Mouse (Mus musculus) forebrain, embryonic 12.5 days (tissue): ENCODE measurements at regions not wholly inside any gene's neighbourhood (a gene's known extent, or its start where the extent isn't known, plus 50 kb on each side); places are given as distances from the start of the nearest gene placed in this dataset.

Experiments used
- ATAC-seq: fragments of 200-750 bp; cut with Nextera tagmentation; 2 replicates; pipeline ENCODE4 v1.8.0; 2017; ENCODE audit warnings: moderate TSS enrichment; ENCODE audit not compliant: low FRiP score
- H3K27ac ChIP-seq: fragments of 300-500 bp; sonication (generic); 2 replicates; pipeline ENCODE4 v1.5.1; 2016; ENCODE audit warnings: mild to moderate bottlenecking
- H3K27me3 ChIP-seq: fragments of 300-500 bp; sonication (generic); 2 replicates; pipeline ENCODE4 v1.6.1; 2016; ENCODE audit warnings: mild to moderate bottlenecking
- H3K36me3 ChIP-seq: fragments of 300-500 bp; sonication (generic); replicated peaks from 2 replicates; pipeline ENCODE4 v1.6.1; 2016; ENCODE audit warnings: mild to moderate bottlenecking
- H3K4me1 ChIP-seq: fragments of 300-500 bp; sonication (generic); 2 replicates; pipeline ENCODE4 v1.6.1; 2016
- H3K4me2 ChIP-seq: fragments of 300-500 bp; sonication (generic); 2 replicates; pipeline ENCODE4 v1.6.1; 2016; ENCODE audit warnings: mild to moderate bottlenecking, moderate library complexity
- H3K4me3 ChIP-seq: fragments of 300-500 bp; sonication (generic); replicated peaks from 2 replicates; pipeline ENCODE4 v1.5.1; 2016; ENCODE audit warnings: mild to moderate bottlenecking
- H3K9ac ChIP-seq: fragments of 300-500 bp; sonication (generic); 2 replicates; pipeline ENCODE4 v1.6.1; 2016; ENCODE audit warnings: mild to moderate bottlenecking
- H3K9me3 ChIP-seq: fragments of 300-500 bp; sonication (generic); 2 replicates; pipeline ENCODE4 v1.6.1; 2016
- WGBS: fragments of 180-500 bp; shearing (Covaris S2); methylation state at CpG from one replicate; pipeline ENCODE4 v1.1.7; 2016; 5-methylcytosine and 5-hydroxymethylcytosine counted together

DNA sequence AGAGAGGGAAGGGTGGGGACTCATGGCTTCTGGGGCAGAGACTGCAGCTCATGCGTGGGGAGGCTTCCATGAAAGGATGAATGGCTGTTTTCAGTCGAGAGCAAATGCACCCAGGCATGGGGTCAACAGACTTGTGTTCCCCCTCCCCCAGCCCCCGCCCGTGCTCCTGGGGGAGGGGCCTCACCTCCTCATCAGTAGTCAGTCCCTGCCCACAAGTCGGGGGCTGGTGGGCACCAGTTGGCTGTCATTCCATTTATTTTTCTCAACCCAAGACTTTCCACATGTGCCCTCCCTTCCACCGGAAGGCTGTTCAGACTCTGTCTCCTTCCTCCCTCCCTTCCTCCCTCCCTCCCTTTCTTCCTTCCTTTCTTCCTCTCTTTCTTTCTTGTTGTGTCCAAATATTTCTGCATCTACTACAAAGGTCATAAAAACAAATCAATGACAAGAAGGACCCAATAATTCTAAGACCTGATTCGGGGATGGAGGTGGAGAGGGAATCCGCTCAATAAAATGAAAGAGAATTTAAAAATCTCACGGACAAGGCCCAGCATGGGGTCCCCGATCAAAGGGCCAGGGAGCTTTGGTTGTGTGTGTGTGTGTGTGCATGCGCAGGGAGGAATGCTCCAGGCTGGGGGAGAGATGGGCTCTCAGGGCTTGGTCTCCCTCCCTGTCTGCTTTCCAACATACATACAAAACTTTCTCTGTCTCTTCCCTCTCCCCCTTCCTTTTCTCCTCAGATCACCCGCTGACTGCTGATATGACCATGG is 57.7 kb downstream of the Rpl14 start:
- Histone ChIP-seq H3K36me3 (no peaks in the 10 kb centered on the region), H3K4me1 (peaks cover 19% of the 10 kb centered on the region), H3K27ac (no peak overlapping the region), H3K27me3 (no peaks in the 10 kb centered on the region), H3K9me3 (peaks cover 8% of the 10 kb centered on the region; the same call in 1 of the 2 replicates), H3K4me2 (no peak overlapping the region), H3K4me3 (no peak overlapping the region), H3K9ac (no peak overlapping the region)
- 45% methylated on average over 11 of the region's 12 CpGs for WGBS
- ATAC-seq = no peak

- no peak overlapping the region for H3K27ac ChIP-seq
- no peak overlapping the region for H3K4me3 ChIP-seq
- H3K27me3 ChIP-seq = no peaks in the 10 kb centered on the region
- peaks cover 19% of the 10 kb centered on the region for H3K4me1 ChIP-seq
- no peak overlapping the region for H3K4me2 ChIP-seq
- H3K36me3 ChIP-seq = no peaks in the 10 kb centered on the region
- no peak overlapping the region for H3K9ac ChIP-seq
- H3K9me3 ChIP-seq = 0 out of 2 replicates have a peak, but pooled peaks cover 2% of the 10 kb centered on the region
- 82% methylated on average over 11 of the region's 11 CpGs for WGBS
- ATAC-seq = no peak
These were observed 58.4 kb downstream of the Rpl14 start for GRCm38 (mm10) chr9:120629609-120630008.

- 83% methylated on average over 10 of the region's 10 CpGs for WGBS
- Histone ChIP-seq H3K27ac (no peak overlapping the region), H3K4me1 (peaks cover 19% of the 10 kb centered on the region), H3K9me3 (no peaks in the 10 kb centered on the region), H3K36me3 (no peaks in the 10 kb centered on the region), H3K4me2 (no peak overlapping the region), H3K9ac (no peak overlapping the region), H3K4me3 (no peak overlapping the region), H3K27me3 (no peaks in the 10 kb centered on the region)
- ATAC-seq = no peak
These were observed 61.6 kb downstream of the Rpl14 start for GRCm38 (mm10) chr9:120632821-120633220.

DNA sequence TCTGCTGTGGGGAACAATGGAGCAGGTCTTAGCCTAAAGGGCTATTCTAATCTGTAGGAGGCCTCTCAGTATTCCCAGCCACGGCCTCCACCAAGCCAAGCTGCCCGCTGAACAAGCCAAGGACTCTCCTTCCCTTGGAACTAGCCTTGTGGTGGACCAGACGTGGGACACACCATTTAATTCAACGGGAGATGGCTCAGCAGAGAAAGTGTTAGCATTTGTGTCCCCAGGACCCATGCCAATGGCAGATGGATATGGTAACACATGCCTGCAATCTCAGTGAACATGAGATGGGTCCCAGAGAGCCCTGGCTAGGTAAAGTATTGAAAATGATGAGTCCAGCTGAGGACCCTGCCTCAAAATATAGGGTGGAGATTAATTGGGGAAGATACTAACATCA is 71.4 kb downstream of the Rpl14 start:
- Histone ChIP-seq H3K27ac (no peak overlapping the region), H3K4me2 (no peak overlapping the region), H3K9ac (no peak overlapping the region), H3K9me3 (no peaks in the 10 kb centered on the region), H3K4me1 (no peaks in the 10 kb centered on the region), H3K4me3 (no peak overlapping the region), H3K27me3 (no peaks in the 10 kb centered on the region), H3K36me3 (no peaks in the 10 kb centered on the region)
- ATAC-seq = no peak
- 73% methylated on average over 4 of the region's 4 CpGs for WGBS

DNA sequence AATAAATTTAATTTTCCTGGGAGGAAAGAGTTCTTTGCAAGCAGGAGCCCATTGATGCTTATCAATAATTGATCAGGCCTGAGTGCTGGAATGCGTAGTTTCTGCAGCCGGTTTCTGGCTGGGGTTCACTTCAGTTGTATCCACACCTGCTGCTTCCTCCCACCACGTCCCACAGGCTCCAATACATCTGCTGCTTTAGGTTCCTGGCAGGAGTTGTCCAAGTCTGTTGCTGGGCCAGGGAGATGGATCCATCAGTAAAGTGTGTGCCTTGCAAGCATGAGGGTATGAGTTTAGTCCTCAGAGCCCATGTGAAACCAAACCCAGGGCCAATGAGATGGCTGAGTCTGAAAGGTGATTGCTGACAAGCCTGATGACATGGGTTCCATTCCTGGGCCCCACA is 72.1 kb downstream of the Rpl14 start:
- Histone ChIP-seq H3K4me2 (no peak overlapping the region), H3K9ac (no peak overlapping the region), H3K4me1 (no peaks in the 10 kb centered on the region), H3K4me3 (no peak overlapping the region), H3K27ac (no peak overlapping the region), H3K9me3 (no peaks in the 10 kb centered on the region), H3K36me3 (no peaks in the 10 kb centered on the region), H3K27me3 (no peaks in the 10 kb centered on the region)
- WGBS = 89% methylated on average over 3 of the region's 3 CpGs
- no peak for ATAC-seq

GRCm38 (mm10) chr9:120645776-120646175 is 74.5 kb downstream of the Rpl14 start:
- Histone ChIP-seq H3K9ac (no peak overlapping the region), H3K4me3 (no peak overlapping the region), H3K4me1 (no peaks in the 10 kb centered on the region), H3K27me3 (no peaks in the 10 kb centered on the region), H3K27ac (no peak overlapping the region), H3K4me2 (no peak overlapping the region), H3K36me3 (no peaks in the 10 kb centered on the region), H3K9me3 (no peaks in the 10 kb centered on the region)
- ATAC-seq = no peak
- WGBS = 97% methylated on average over 10 of the region's 10 CpGs

DNA sequence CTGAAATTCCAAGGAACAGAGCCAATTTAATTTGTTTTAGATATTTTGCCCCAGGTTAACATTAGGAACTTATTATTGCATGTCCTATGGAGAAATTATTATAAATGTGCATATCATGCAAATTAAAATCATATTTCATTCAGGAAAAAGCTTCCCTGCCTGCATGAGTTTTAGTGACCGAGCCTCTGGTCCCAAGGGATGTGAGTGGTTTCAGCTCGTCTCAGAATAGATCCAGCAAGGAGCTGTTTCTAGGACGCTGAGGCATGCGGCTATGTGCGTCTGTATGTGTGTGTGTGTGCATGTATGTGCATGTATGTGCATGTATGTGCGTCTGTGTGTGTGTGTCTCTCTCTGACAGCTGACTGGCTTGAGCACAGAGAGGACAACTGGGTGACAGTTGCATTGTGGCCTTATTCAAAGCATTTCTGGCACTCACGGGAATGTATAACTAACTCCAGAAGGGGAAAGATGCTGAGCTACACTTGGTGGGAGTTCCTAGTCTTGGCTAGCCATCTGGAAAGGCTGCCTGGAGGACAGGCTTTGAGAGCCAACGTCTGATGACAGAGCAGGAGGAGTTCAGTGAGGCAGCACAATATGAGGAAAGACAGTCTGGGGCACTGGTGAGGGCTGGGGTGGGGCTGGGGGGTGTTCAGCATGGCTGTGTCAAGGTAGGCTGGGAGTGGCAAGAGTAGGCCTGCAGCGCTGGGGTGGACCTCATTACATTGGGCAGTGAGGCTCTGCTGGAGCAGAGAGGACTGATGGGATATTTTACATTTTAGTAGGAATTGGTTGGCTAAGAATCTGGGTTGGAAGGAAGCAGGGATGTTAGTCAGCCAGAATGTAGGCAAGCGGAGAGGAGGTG is 75.8 kb downstream of the Rpl14 start:
- no peaks in the 10 kb centered on the region for H3K4me1 ChIP-seq

GRCm38 (mm10) chr9:120647668-120647955 is 76.4 kb downstream of the Rpl14 start:
- ATAC-seq = no peak
- H3K9ac ChIP-seq = no peak overlapping the region
- WGBS = 89% methylated on average over 7 of the region's 7 CpGs

More for the DNA sequence above, 75.8 kb downstream of the Rpl14 start:
- H3K27ac ChIP-seq = no peak overlapping the region
- H3K9ac ChIP-seq = no peak overlapping the region
- H3K36me3 ChIP-seq = no peaks in the 10 kb centered on the region
- no peak for ATAC-seq
- no peak overlapping the region for H3K4me3 ChIP-seq
- H3K4me2 ChIP-seq = no peak overlapping the region
- 88% methylated on average over 10 of the region's 10 CpGs for WGBS
- no peaks in the 10 kb centered on the region for H3K27me3 ChIP-seq
- no peaks in the 10 kb centered on the region for H3K9me3 ChIP-seq

DNA sequence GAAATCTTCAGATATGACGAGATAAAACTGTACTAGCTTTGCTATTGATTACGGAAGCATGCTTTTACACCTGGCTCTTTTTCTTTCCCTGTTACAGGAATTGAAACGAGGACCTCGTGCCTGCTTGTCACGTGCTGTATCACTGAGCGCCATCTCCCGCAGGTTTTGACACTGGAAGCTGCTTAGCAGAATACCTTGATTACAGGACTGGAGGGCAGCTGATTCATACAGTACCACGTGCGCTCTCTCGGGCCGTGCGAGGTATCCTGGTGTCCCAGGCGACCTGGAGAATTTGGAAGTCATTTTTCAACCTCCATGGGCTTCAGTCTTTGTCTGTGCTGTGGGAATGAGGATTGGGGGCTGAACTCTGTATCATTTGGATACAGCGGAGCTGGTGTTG is 81.5 kb downstream of the Rpl14 start:
- H3K27ac ChIP-seq = no peak overlapping the region
- no peak overlapping the region for H3K4me2 ChIP-seq
- no peak overlapping the region for H3K4me3 ChIP-seq
- WGBS = 81% methylated on average over 14 of the region's 14 CpGs
- H3K9me3 ChIP-seq = no peaks in the 10 kb centered on the region
- peaks cover 4% of the 10 kb centered on the region; the same call in 1 of the 2 replicates for H3K27me3 ChIP-seq
- no peak overlapping the region for H3K9ac ChIP-seq
- H3K36me3 ChIP-seq = no peaks in the 10 kb centered on the region
- peaks cover 21% of the 10 kb centered on the region for H3K4me1 ChIP-seq
- ATAC-seq = no peak

More at GRCm38 (mm10) chr9:120647668-120647955, 76.4 kb downstream of the Rpl14 start:
- no peak overlapping the region for H3K4me2 ChIP-seq
- H3K4me3 ChIP-seq = no peak overlapping the region
- H3K4me1 ChIP-seq = no peaks in the 10 kb centered on the region
- no peaks in the 10 kb centered on the region for H3K9me3 ChIP-seq
- H3K27me3 ChIP-seq = no peaks in the 10 kb centered on the region
- no peaks in the 10 kb centered on the region for H3K36me3 ChIP-seq
- H3K27ac ChIP-seq = no peak overlapping the region

GRCm38 (mm10) chr9:120653170-120653569 is 81.9 kb downstream of the Rpl14 start:
- H3K4me2 ChIP-seq = no peak overlapping the region
- 66% methylated on average over 5 of the region's 5 CpGs for WGBS
- ATAC-seq = no peak

GRCm38 (mm10) chr9:120654736-120655135 is 83.5 kb downstream of the Rpl14 start:
- Histone ChIP-seq H3K27ac (no peak overlapping the region), H3K36me3 (no peaks in the 10 kb centered on the region), H3K9me3 (no peaks in the 10 kb centered on the region), H3K4me2 (no peak overlapping the region), H3K9ac (no peak overlapping the region), H3K4me1 (peaks cover 22% of the 10 kb centered on the region), H3K4me3 (no peak overlapping the region), H3K27me3 (peaks cover 4% of the 10 kb centered on the region; the same call in 1 of the 2 replicates)
- no peak for ATAC-seq
- 52% methylated on average over 1 of the region's 1 CpGs for WGBS

More at GRCm38 (mm10) chr9:120653170-120653569, 81.9 kb downstream of the Rpl14 start:
- no peak overlapping the region for H3K4me3 ChIP-seq
- H3K36me3 ChIP-seq = no peaks in the 10 kb centered on the region
- H3K4me1 ChIP-seq = peaks cover 22% of the 10 kb centered on the region
- peaks cover 4% of the 10 kb centered on the region; the same call in 1 of the 2 replicates for H3K27me3 ChIP-seq
- no peaks in the 10 kb centered on the region for H3K9me3 ChIP-seq
- no peak overlapping the region for H3K9ac ChIP-seq
- no peak overlapping the region for H3K27ac ChIP-seq

DNA sequence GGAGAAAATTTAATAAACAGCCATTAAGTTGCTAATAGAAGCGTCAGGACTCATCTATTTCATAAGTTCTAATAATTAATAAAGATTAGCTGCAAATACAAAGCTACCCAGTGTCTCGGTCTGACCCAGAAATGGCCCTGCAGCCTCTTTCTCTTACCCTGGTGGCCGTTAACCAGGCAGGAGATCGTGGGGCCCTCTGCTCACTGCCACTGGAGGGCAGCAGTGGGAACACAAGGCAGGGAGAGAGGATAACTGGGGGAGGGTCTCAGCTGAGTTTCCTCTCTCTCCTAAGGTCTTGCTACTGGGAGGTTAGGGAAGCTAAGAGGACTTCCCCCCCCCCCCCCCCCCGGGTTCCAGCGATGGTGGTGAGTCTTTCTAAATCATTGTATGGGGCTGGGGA is 85.7 kb downstream of the Rpl14 start:
- H3K4me3 ChIP-seq = no peak overlapping the region
- H3K4me2 ChIP-seq = no peak overlapping the region
- H3K9ac ChIP-seq = no peak overlapping the region
- 16% methylated on average over 5 of the region's 6 CpGs for WGBS
- no peak overlapping the region for H3K27ac ChIP-seq
- H3K27me3 ChIP-seq = peaks cover 4% of the 10 kb centered on the region; the same call in 1 of the 2 replicates
- H3K36me3 ChIP-seq = no peaks in the 10 kb centered on the region
- no peaks in the 10 kb centered on the region for H3K9me3 ChIP-seq
- H3K4me1 ChIP-seq = peaks cover 22% of the 10 kb centered on the region
- no peak for ATAC-seq
